Mouse (Mus musculus) stomach, postnatal 0 days (tissue): ENCODE results near the gene Stra8. TPM values are rescaled to one million over a fixed set of nuclear protein-coding genes. Genes with fewer than 3 reads are reported as not detected.
A peak's percentile ranks its signal among the peaks of the same experiment; 100 is the strongest.

Experiments
- ATAC-seq: fragments of 200-750 bp; cut with Nextera tagmentation; 2 replicates; pipeline ENCODE4 v1.8.0; 2017; ENCODE audit not compliant: low FRiP score, low TSS enrichment
- DNase-seq: peaks from one replicate; pipeline ENCODE4 v3.0.0-alpha.2; 2016; ENCODE audit warnings: low spot score
- H3K27ac ChIP-seq: fragments of 300-500 bp; sonication (generic); replicated peaks from 2 replicates; pipeline ENCODE4 v1.5.1; 2014; ENCODE audit warnings: mild to moderate bottlenecking, control low read depth
- H3K27me3 ChIP-seq: fragments of 300-500 bp; sonication (generic); 2 replicates; pipeline ENCODE4 v1.6.1; 2014; ENCODE audit warnings: low read length; ENCODE audit not compliant: control insufficient read depth, insufficient read depth
- H3K36me3 ChIP-seq: fragments of 300-500 bp; sonication (generic); 2 replicates; pipeline ENCODE4 v1.6.1; 2014; ENCODE audit warnings: low read length, mixed read lengths; ENCODE audit not compliant: control insufficient read depth, insufficient read depth
- H3K4me1 ChIP-seq: fragments of 300-500 bp; sonication (generic); replicated peaks from 2 replicates; pipeline ENCODE4 v1.6.1; 2014; ENCODE audit warnings: antibody characterized with exemption; ENCODE audit not compliant: control insufficient read depth, insufficient read depth
- H3K4me2 ChIP-seq: fragments of 300-500 bp; sonication (generic); replicated peaks from 2 replicates; pipeline ENCODE4 v1.6.1; 2014; ENCODE audit warnings: low read depth, mild to moderate bottlenecking, control low read depth, moderate library complexity
- H3K4me3 ChIP-seq: fragments of 300-500 bp; sonication (generic); 2 replicates; pipeline ENCODE4 v1.5.1; 2014; ENCODE audit warnings: low read depth, low read length, control low read depth
- H3K9ac ChIP-seq: fragments of 300-500 bp; sonication (generic); 2 replicates; pipeline ENCODE4 v1.6.1; 2014; ENCODE audit warnings: mild to moderate bottlenecking, low read length, control low read depth, mixed read lengths
- H3K9me3 ChIP-seq: fragments of 300-500 bp; sonication (generic); 2 replicates; pipeline ENCODE4 v1.6.1; 2016; ENCODE audit warnings: low read length; ENCODE audit not compliant: control insufficient read depth
- CTCF ChIP-seq: IDR thresholded peaks from 2 replicates; pipeline ENCODE4 v1.5.1; 2016; ENCODE audit warnings: antibody characterized with exemption, low read depth, mild to moderate bottlenecking, moderate library complexity
- EP300 ChIP-seq: optimal IDR thresholded peaks from 2 replicates; pipeline ENCODE3; 2016; ENCODE audit warnings: antibody characterized with exemption
- WGBS: fragments of 180-500 bp; shearing (Covaris S2); extraction: QIAGEN DNeasy Blood & Tissue Kit; methylation state at CpG from one replicate; pipeline ENCODE4 v1.1.7; 2014; 5-methylcytosine and 5-hydroxymethylcytosine counted together
- polyA plus RNA-seq: library from polyadenylated mRNA; unstranded; fragments of >200 nt; fragmentation: Nextera tagmentation; extraction: Ambion mirVana; gene quantifications from 2 replicates; pipeline ENCODE4 v1.2.1, GENCODE M21; 2015

Gene Stra8
- polyA plus RNA-seq, 1 experiment from 2014 or later: 0.10 TPM

DNA sequence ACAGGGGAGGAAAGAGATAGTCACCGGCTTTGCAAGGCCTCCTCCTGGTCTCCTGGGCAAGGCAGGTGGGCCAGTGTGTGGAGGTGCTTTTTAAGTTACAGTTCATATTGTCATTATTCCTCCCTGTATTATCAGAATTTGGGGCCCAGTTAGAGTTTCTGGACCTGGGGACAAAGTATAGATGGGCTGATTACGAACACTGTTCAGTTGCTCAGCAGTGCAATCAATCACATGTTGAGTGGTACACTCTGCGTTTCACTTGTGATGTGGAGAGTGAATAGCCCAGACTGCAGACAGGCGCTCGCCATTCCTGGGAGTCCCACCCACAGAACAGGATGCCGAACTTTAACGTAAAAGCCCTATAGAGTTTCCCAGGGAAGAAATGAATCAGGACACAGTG lies 35.2 kb upstream of the Stra8 start:
- ATAC-seq (no peak), DNase-seq (no peak)
- Histone ChIP-seq H3K9me3 (no peaks in the 10 kb centered on the region), H3K4me3 (no peak overlapping the region), H3K4me2 (no peak overlapping the region), H3K4me1 (no peaks in the 10 kb centered on the region), H3K27me3 (no peaks in the 10 kb centered on the region), H3K27ac (no peak overlapping the region), H3K36me3 (no peaks in the 10 kb centered on the region; the same call in none of the 2 replicates), H3K9ac (no peak overlapping the region)
- 65% methylated on average over 7 of the region's 7 CpGs for WGBS
- TF ChIP-seq CTCF: no peak
- TF ChIP-seq EP300: no peak

DNA sequence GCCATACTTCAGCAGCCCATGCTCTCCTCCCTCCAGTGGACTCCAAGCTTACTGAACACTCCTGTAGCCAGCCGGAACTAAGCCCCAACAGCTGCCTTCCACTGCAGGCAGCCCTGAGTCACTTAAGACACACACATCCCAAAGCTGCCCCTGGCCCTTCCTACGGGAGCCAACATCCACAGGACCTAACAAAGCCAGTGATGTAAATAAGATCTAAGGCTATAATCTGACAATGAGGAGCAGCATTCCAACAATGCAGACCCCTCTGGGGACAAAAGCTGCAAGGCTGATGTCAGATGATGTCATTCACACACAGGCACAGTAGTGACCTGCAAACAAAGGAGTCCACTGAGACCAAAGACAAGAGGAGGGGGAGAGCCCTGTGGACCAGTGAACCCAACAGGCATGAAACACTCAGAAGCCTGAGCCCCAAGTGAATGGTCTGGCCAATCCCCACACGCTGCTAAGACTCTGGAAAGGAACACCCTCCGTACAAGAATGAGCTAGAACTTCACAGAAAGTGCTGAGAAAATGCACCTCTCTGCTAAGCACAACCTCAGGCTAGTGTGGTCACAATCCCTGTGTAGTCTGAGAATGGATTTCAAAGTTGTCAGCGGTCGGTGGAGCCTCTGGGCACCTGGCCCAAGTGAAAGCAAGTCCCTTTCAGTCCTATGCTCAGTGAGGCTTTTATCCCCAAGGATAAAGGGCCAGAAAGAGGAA lies 32.7 kb upstream of the Stra8 start:
- H3K4me1 ChIP-seq: no peaks in the 10 kb centered on the region
- TF ChIP-seq CTCF (no peak), EP300 (no peak)
- H3K27me3 ChIP-seq: no peaks in the 10 kb centered on the region
- H3K36me3 ChIP-seq: no peaks in the 10 kb centered on the region; the same call in 1 of the 2 replicates
- no peaks in the 10 kb centered on the region for H3K9me3 ChIP-seq
- no peak overlapping the region for H3K27ac ChIP-seq
- 72% methylated on average over 6 of the region's 6 CpGs for WGBS
- DNase-seq: no peak
- ATAC-seq: no peak
- H3K4me3 ChIP-seq: no peak overlapping the region
- no peak overlapping the region for H3K9ac ChIP-seq
- H3K4me2 ChIP-seq: no peak overlapping the region

DNA sequence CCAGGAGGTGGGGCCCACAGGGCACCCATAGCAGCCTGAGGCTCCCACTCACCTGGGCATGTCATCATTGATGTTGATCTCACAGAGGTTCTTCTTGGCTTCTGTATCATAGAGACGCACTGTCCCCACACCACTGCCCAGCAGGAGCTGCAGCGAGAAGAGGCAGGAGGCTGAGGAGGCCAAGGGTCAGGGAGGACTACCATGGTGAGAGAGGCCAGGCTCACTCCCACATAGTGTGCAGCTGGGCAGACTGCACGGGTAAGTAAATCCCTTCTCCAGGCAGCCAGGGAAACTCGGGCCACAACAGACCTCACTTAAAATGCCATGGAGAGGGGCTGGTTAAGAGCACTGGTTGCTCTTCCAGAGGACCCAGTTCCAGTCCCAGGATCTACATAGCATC lies 30.8 kb upstream of the Stra8 start:
- H3K4me2 ChIP-seq: no peak overlapping the region
- H3K27ac ChIP-seq: no peak overlapping the region
- 71% methylated on average over 4 of the region's 4 CpGs for WGBS
- no peaks in the 10 kb centered on the region for H3K27me3 ChIP-seq
- DNase-seq (no peak), ATAC-seq (0 out of 2 replicates have a peak, but pooled peaks have one; percentile 8)
- H3K4me1 ChIP-seq: no peaks in the 10 kb centered on the region
- H3K9me3 ChIP-seq: no peaks in the 10 kb centered on the region
- H3K36me3 ChIP-seq: peaks cover 3% of the 10 kb centered on the region
- H3K9ac ChIP-seq: no peak overlapping the region
- no peak overlapping the region for H3K4me3 ChIP-seq
- TF ChIP-seq CTCF: no peak
- no peak for TF ChIP-seq EP300

DNA sequence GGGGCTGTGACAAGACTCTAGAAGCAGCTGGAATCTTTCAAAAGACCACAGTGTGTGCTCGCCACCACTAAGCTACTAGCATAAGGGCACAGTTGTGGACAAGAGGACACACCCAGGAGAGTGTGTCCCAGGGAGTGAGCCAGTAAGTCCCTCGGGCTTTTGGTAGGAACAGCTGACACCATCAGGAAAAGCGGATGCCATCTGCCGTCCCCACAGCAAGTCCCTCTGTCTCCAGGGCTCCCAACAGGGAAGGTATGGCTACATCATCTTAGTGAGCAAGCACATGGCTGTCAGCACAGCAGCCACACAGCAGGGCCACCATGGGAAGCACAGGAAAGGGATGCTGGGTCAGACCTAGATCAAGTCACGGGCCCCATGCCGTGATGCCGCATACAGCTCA lies 24.4 kb upstream of the Stra8 start:
- 88% methylated on average over 7 of the region's 7 CpGs for WGBS
- Histone ChIP-seq H3K4me3 (no peak overlapping the region), H3K27me3 (no peaks in the 10 kb centered on the region), H3K9me3 (no peaks in the 10 kb centered on the region), H3K36me3 (peaks cover 9% of the 10 kb centered on the region), H3K4me1 (no peaks in the 10 kb centered on the region), H3K27ac (no peak overlapping the region), H3K9ac (no peak overlapping the region), H3K4me2 (no peak overlapping the region)
- no peak for ATAC-seq
- no peak for DNase-seq
- no peak for TF ChIP-seq CTCF
- TF ChIP-seq EP300: no peak

DNA sequence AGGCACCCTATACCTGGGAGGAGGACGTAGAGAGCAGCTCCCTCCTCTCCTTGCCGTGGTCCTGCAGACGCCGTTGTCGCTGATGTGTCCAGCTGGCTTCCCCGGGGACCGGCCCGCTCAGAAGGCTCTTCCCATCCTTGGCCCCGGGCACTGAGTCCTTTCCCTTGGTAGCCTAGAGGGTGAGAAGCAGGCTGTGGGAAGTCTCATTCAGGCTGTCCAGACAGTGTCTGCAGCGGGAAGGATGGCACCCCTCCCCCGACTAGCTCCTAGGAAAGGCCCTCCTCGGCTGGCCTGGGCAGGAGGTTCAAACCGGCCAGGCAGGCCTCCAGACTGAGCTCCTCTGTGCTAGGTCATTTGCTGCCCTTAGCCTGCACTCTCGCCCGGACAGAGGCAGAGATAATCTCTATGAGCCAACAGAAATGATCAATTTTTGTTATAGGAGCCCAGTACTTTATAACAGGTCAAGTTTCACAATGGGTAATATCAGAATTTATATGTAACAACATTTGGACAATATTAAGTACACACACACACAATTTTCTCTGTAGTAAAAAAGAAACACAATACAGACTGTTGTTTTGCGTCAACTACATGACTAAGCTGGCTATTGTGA lies 23.7 kb upstream of the Stra8 start:
- no peak for DNase-seq
- ATAC-seq: no peak
- Histone ChIP-seq H3K4me1 (no peaks in the 10 kb centered on the region), H3K4me2 (no peak overlapping the region), H3K27me3 (no peaks in the 10 kb centered on the region), H3K9me3 (no peaks in the 10 kb centered on the region), H3K4me3 (no peak overlapping the region), H3K27ac (no peak overlapping the region), H3K9ac (no peak overlapping the region), H3K36me3 (peaks cover 9% of the 10 kb centered on the region)
- TF ChIP-seq EP300 (no peak), CTCF (no peak)
- WGBS: 65% methylated on average over 16 of the region's 16 CpGs

DNA sequence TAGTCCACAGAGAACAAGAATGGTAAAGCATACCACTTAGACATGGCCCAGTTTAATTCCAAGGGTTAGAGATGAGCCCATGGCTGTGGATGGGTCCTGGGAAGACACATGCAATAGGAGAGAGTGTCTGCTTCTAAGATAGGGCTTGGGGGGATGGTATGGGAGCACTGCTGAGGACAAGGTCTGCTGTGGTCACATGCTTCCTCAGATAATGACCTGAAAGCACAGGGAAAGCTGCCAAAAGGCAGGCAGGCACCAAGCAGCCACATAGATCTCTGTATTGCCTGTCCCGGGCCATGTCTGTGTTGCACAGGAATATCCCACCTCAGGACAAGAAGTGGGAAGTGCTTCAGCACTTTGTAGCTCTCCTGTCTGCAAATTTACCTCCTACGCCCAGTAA lies 20.8 kb upstream of the Stra8 start:
- no peak for ATAC-seq

More for the DNA sequence above, 20.8 kb upstream of the Stra8 start:
- Histone ChIP-seq H3K4me3 (no peak overlapping the region), H3K27me3 (no peaks in the 10 kb centered on the region), H3K9me3 (no peaks in the 10 kb centered on the region), H3K36me3 (peaks cover 6% of the 10 kb centered on the region), H3K4me1 (no peaks in the 10 kb centered on the region), H3K27ac (no peak overlapping the region), H3K9ac (no peak overlapping the region), H3K4me2 (no peak overlapping the region)
- 86% methylated on average over 2 of the region's 2 CpGs for WGBS
- DNase-seq: no peak
- no peak for TF ChIP-seq EP300
- TF ChIP-seq CTCF: no peak
